ENCODE assay signal across 22 mouse cellular contexts in genomic region chr19:28277104-28277503, GRCm38 (mm10).
A peak's percentile ranks its signal among the peaks of the same experiment; 100 is the strongest.
DNase-seq lines count a peak whose midpoint lies in the region; ATAC-seq and TF ChIP-seq lines count a peak whose summit lies in the region.
"Had no signal": no experiment of that assay in that cellular context is flagged by ENCODE, and none has a peak within 500 bp of the region (broad histone marks: within the 10 kb centered on the region; RNA-seq: fewer than 3 reads in every experiment).

No protein-coding gene starts in this region.

- no peaks in the 10 kb centered on the region for H3K9me3 ChIP-seq in heart, embryonic 10.5 days
- H3K9me3 ChIP-seq in hindbrain, embryonic 11.5 days (ENCODE audit: control insufficient read depth, low read length) = no peaks in the 10 kb centered on the region
- no peaks in the 10 kb centered on the region for H3K9me3 ChIP-seq in hindbrain, postnatal 0 days (ENCODE audit: low read length)
- H3K9me3 ChIP-seq in midbrain, embryonic 14.5 days (ENCODE audit: control insufficient read depth, low read length) = no peaks in the 10 kb centered on the region
- H3K9me3 ChIP-seq: forebrain, embryonic 15.5 days had no signal

- peaks cover 14% of the 10 kb centered on the region; the same call in 1 of the 2 replicates for H3K4me1 ChIP-seq in heart, embryonic 10.5 days
- no peaks in the 10 kb centered on the region for H3K4me1 ChIP-seq in hindbrain, embryonic 11.5 days (replicated peaks; ENCODE audit: control insufficient read depth, insufficient read depth, low read length)
- H3K4me1 ChIP-seq in hindbrain, postnatal 0 days (ENCODE audit: insufficient read depth, low read length) = no peaks in the 10 kb centered on the region
- H3K4me1 ChIP-seq in midbrain, embryonic 14.5 days (ENCODE audit: control insufficient read depth, insufficient read depth, low read length) = peaks cover 6% of the 10 kb centered on the region; the same call in 1 of the 2 replicates
- H3K4me1 ChIP-seq: forebrain, embryonic 15.5 days had no signal

- H3K4me3 ChIP-seq in heart, embryonic 10.5 days = no peak overlapping the region
- H3K4me3 ChIP-seq in hindbrain, embryonic 11.5 days (ENCODE audit: low read depth, low read length) = no peak overlapping the region
- no peak overlapping the region for H3K4me3 ChIP-seq in hindbrain, postnatal 0 days (ENCODE audit: low read length)
- no peak overlapping the region for H3K4me3 ChIP-seq in midbrain, embryonic 14.5 days (replicated peaks; ENCODE audit: low read depth, low read length)
- H3K4me3 ChIP-seq: forebrain, embryonic 15.5 days; myocyte had no signal

- H3K9ac ChIP-seq in hindbrain, embryonic 11.5 days (ENCODE audit: low read depth, low read length) = no peak overlapping the region
- no peak overlapping the region for H3K9ac ChIP-seq in hindbrain, postnatal 0 days (replicated peaks; ENCODE audit: low read length)
- no peak overlapping the region for H3K9ac ChIP-seq in midbrain, embryonic 14.5 days (replicated peaks; ENCODE audit: low read length)
- H3K9ac ChIP-seq: forebrain, embryonic 15.5 days had no signal

- H3K27me3 ChIP-seq in heart, embryonic 10.5 days (ENCODE audit: insufficient read depth, poor library complexity, severe bottlenecking) = no peaks in the 10 kb centered on the region
- no peaks in the 10 kb centered on the region for H3K27me3 ChIP-seq in hindbrain, embryonic 11.5 days (ENCODE audit: control insufficient read depth, insufficient read depth, low read length)
- no peaks in the 10 kb centered on the region for H3K27me3 ChIP-seq in hindbrain, postnatal 0 days (ENCODE audit: insufficient read depth, low read length)
- no peaks in the 10 kb centered on the region; the same call in 1 of the 2 replicates for H3K27me3 ChIP-seq in midbrain, embryonic 14.5 days (ENCODE audit: control insufficient read depth, insufficient read depth, low read length)
- H3K27me3 ChIP-seq: CH12.LX; forebrain, embryonic 15.5 days had no signal

- ATAC-seq in hindbrain, embryonic 11.5 days (ENCODE audit: low FRiP score) = peak; percentile 57
- no peak for ATAC-seq in hindbrain, postnatal 0 days
- ATAC-seq in midbrain, embryonic 14.5 days (ENCODE audit: low FRiP score, low TSS enrichment) = no peak
- ATAC-seq: forebrain, embryonic 15.5 days; inflammation-experienced regulatory T-cells, adult 6 months; lung, postnatal 0 days had no signal

- DNase-seq in heart, embryonic 10.5 days (ENCODE audit: low spot score) = no peak
- no peak for DNase-seq in heart, postnatal 36 days
- peak; percentile 34 for DNase-seq in hindbrain, embryonic 11.5 days (ENCODE audit: low spot score)
- DNase-seq in hindbrain, postnatal 0 days (ENCODE audit: low spot score) = no peak
- peak; percentile 44 for DNase-seq in embryo, embryonic 10.5 days (ENCODE audit: low spot score)
- DNase-seq in midbrain, embryonic 14.5 days = peak; percentile 27
- no peak for DNase-seq in layer of hippocampus, postnatal 10 days (ENCODE audit: low spot score in 2 of 2)
- no peak for DNase-seq in layer of hippocampus, adult 18-20 months (ENCODE audit: low spot score in 2 of 2)
- DNase-seq: adrenal gland, postnatal 25 days; cerebellum, adult 11-12 months; cerebellum, postnatal 25 days; gastrocnemius, postnatal 25 days; kidney, adult 8-10 months; kidney, postnatal 14 days; left cerebral cortex, postnatal 4 days; liver; right cerebral cortex, adult 18-20 months had no signal

- no peak overlapping the region for H3K4me2 ChIP-seq in hindbrain, embryonic 11.5 days (replicated peaks; ENCODE audit: low read depth, low read length)
- H3K4me2 ChIP-seq in hindbrain, postnatal 0 days (ENCODE audit: low read depth, low read length) = no peak overlapping the region
- H3K4me2 ChIP-seq in midbrain, embryonic 14.5 days (ENCODE audit: low read length) = no peak overlapping the region
- H3K4me2 ChIP-seq: forebrain, embryonic 15.5 days had no signal

- WGBS in heart, embryonic 10.5 days = 82% methylated on average over 2 of the region's 2 CpGs
- WGBS in hindbrain, embryonic 11.5 days = 71% methylated on average over 2 of the region's 2 CpGs
- 49% methylated on average over 2 of the region's 2 CpGs for WGBS in hindbrain, postnatal 0 days
- WGBS in midbrain, embryonic 14.5 days = 15% methylated on average over 2 of the region's 2 CpGs

- no peak for TF ChIP-seq CTCF in hindbrain, postnatal 0 days (IDR thresholded peaks at IDR 0.05; ENCODE audit: low read depth)

- intact Hi-C loops in heart, postnatal 36 days (cut with DNase I) = no loop called here

- H3K36me3 ChIP-seq in heart, embryonic 10.5 days = no peaks in the 10 kb centered on the region
- no peaks in the 10 kb centered on the region for H3K36me3 ChIP-seq in hindbrain, embryonic 11.5 days (ENCODE audit: control insufficient read depth, insufficient read depth, low read length)
- H3K36me3 ChIP-seq in hindbrain, postnatal 0 days (ENCODE audit: insufficient read depth, low read length) = no peaks in the 10 kb centered on the region
- no peaks in the 10 kb centered on the region for H3K36me3 ChIP-seq in midbrain, embryonic 14.5 days (ENCODE audit: control insufficient read depth, insufficient read depth, low read length)
- H3K36me3 ChIP-seq: forebrain, embryonic 15.5 days had no signal

- peak overlapping the region; percentile 49; the same call in 1 of the 2 replicates for H3K27ac ChIP-seq in heart, embryonic 10.5 days
- peak overlapping the region; percentile 47; the same call in 1 of the 2 replicates for H3K27ac ChIP-seq in hindbrain, embryonic 11.5 days (ENCODE audit: low read depth, low read length)
- no peak overlapping the region for H3K27ac ChIP-seq in hindbrain, postnatal 0 days
- H3K27ac ChIP-seq in midbrain, embryonic 14.5 days (replicated peaks; ENCODE audit: low read depth, low read length) = no peak overlapping the region
- H3K27ac ChIP-seq: forebrain, embryonic 15.5 days had no signal

Comparison
In these comparisons a context has a peak if more than half of its experiments do, and no peak if none do; other contexts are left out.
1. DNase-seq: peak in hindbrain, embryonic 11.5 days (single experiment), embryo, embryonic 10.5 days (single experiment) and midbrain, embryonic 14.5 days (single experiment); none in heart, embryonic 10.5 days (single experiment), heart, postnatal 36 days (0 of 2), hindbrain, postnatal 0 days (single experiment), layer of hippocampus, postnatal 10 days (0 of 2) and layer of hippocampus, adult 18-20 months (0 of 2).
2. H3K27ac ChIP-seq: peak in heart, embryonic 10.5 days (single experiment) and hindbrain, embryonic 11.5 days (single experiment); none in hindbrain, postnatal 0 days (single experiment) and midbrain, embryonic 14.5 days (single experiment).